In the genomic region with DNA sequence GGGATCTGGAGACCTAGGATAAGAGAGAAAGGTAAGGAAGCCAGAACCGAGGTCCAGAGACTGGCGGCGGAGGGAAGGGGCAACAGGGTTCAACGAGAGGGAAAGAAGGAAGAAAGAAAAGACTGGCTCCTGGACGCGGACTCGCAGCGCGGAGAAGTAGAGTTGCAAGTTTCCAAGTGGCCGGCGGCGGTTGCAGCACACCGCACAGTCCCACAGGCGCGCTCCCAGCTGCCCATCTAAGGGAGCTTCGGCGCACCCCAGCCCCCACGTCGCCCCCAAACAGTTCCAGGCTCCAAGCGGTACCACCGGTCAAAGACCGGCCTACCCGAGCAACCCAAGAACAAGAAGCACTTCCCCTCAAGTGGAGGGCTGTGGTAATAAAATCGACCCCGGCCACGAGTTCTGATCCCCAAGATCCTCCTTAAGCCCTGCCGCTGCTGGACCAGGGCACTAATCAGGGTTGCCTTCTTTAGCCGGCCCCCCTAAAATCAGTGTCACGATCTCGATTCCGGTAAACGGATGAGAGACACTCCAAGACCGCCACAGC, we compare ENCODE assay signal across 8 mouse cellular contexts. TPM values are rescaled to one million over a fixed set of nuclear protein-coding genes. Genes with fewer than 3 reads are reported as not detected.
DNase-seq lines count a peak whose midpoint lies in the region; ATAC-seq and TF ChIP-seq lines count a peak whose summit lies in the region.

No protein-coding gene starts in this region.

- H3K27me3 ChIP-seq in heart, embryonic 15.5 days: peaks cover 61% of the 10 kb centered on the region
- peaks cover 83% of the 10 kb centered on the region for H3K27me3 ChIP-seq in liver, embryonic 13.5 days
- 0 out of 2 replicates have a peak, but pooled peaks cover 15% of the 10 kb centered on the region for H3K27me3 ChIP-seq in stomach, embryonic 15.5 days (replicated peaks)

- intact Hi-C loops in left cerebral cortex, adult 2 months (cut with DNase I): loop anchor here (5.0 kb wide), 2 partner anchors 70 to 140 kb away; no protein-coding TSS in a partner anchor
- intact Hi-C loops in left cerebral cortex, postnatal 25 days (cut with DNase I): loop anchor here (2.0 to 5.0 kb wide), 2 partner anchors 75 to 142 kb away; no protein-coding TSS in a partner anchor

- TF ChIP-seq CTCF in left cerebral cortex, adult 2 months (IDR thresholded peaks at IDR 0.05): no peak

- no peaks in the 10 kb centered on the region for H3K36me3 ChIP-seq in heart, embryonic 15.5 days
- H3K36me3 ChIP-seq in liver, embryonic 13.5 days: no peaks in the 10 kb centered on the region
- H3K36me3 ChIP-seq in stomach, embryonic 15.5 days: no peaks in the 10 kb centered on the region

- peak overlapping the region; percentile 38 for H3K27ac ChIP-seq in left cerebral cortex, adult 2 months
- peak overlapping the region; percentile 75 for H3K27ac ChIP-seq in heart, embryonic 15.5 days
- H3K27ac ChIP-seq in liver, embryonic 13.5 days: no peak overlapping the region
- peak overlapping the region; percentile 90 for H3K27ac ChIP-seq in stomach, embryonic 15.5 days

- under 1% methylated on average over 33 of the region's 33 CpGs for WGBS in heart, embryonic 15.5 days
- under 1% methylated on average over 33 of the region's 33 CpGs for WGBS in liver, embryonic 13.5 days (ENCODE audit: insufficient replicate concordance)
- whole genome bisulfite sequencing in stomach, embryonic 15.5 days: 0% methylated on average over 33 of the region's 33 CpGs

- peaks cover 40% of the 10 kb centered on the region for H3K4me1 ChIP-seq in heart, embryonic 15.5 days (replicated peaks)
- peaks cover 7% of the 10 kb centered on the region; the same call in 1 of the 2 replicates for H3K4me1 ChIP-seq in liver, embryonic 13.5 days (replicated peaks)
- H3K4me1 ChIP-seq in stomach, embryonic 15.5 days: peaks cover 38% of the 10 kb centered on the region

- H3K4me2 ChIP-seq in heart, embryonic 15.5 days: peak overlapping the region; percentile 96
- peak overlapping the region; percentile 68 for H3K4me2 ChIP-seq in liver, embryonic 13.5 days
- H3K4me2 ChIP-seq in stomach, embryonic 15.5 days: peak overlapping the region; percentile 86

- H3K9ac ChIP-seq in heart, embryonic 15.5 days: peak overlapping the region; percentile 56
- no peak overlapping the region for H3K9ac ChIP-seq in liver, embryonic 13.5 days
- H3K9ac ChIP-seq in stomach, embryonic 15.5 days: peak overlapping the region; percentile 46; the same call in 1 of the 2 replicates

- no peaks in the 10 kb centered on the region for H3K9me3 ChIP-seq in heart, embryonic 15.5 days (replicated peaks)
- H3K9me3 ChIP-seq in liver, embryonic 13.5 days (replicated peaks): no peaks in the 10 kb centered on the region
- no peaks in the 10 kb centered on the region for H3K9me3 ChIP-seq in stomach, embryonic 15.5 days

- no peak for DNase-seq in left cerebral cortex, adult 2 months (ENCODE audit: extremely low spot score in 1 of 2, low spot score in 2 of 2)
- no peak for DNase-seq in left cerebral cortex, adult 9 months (ENCODE audit: low spot score in 2 of 2)
- peak; percentile 63 for DNase-seq in embryo, embryonic 10.5 days (ENCODE audit: low spot score)
- no peak for DNase-seq in liver, embryonic 13.5 days
- DNase-seq in right cerebral cortex, adult 2 months (ENCODE audit: low spot score in 2 of 2): no peak
- DNase-seq in left cerebral cortex, postnatal 25 days (ENCODE audit: low spot score in 2 of 2): no peak

- H3K4me3 ChIP-seq in left cerebral cortex, adult 2 months: peak overlapping the region; percentile 53
- peak overlapping the region; percentile 63 for H3K4me3 ChIP-seq in heart, embryonic 15.5 days
- H3K4me3 ChIP-seq in liver, embryonic 13.5 days (replicated peaks): peak overlapping the region; percentile 49
- H3K4me3 ChIP-seq in stomach, embryonic 15.5 days (replicated peaks): peak overlapping the region; percentile 54

- ATAC-seq in heart, embryonic 15.5 days (replicated peaks; ENCODE audit: insufficient number of reproducible peaks, insufficient read depth, low FRiP score, low read depth): no peak
- ATAC-seq in liver, embryonic 13.5 days (ENCODE audit: low read depth): no peak
- ATAC-seq in stomach, embryonic 15.5 days (ENCODE audit: insufficient read depth, low FRiP score, low read depth): 0 out of 2 replicates have a peak, but pooled peaks have one; percentile 1

RNA-seq across cellular contexts. Expression of gene Gli2, which starts 0.7 kb away (rescaled TPM):
- 1 to 10 TPM; 3.4 TPM for total RNA-seq in left cerebral cortex, adult 2 months (2021)
- 3.6 and 3.9 TPM in 2 replicates for polyA plus RNA-seq in heart, embryonic 15.5 days (2015; fragmentation: Nextera tagmentation; extraction: Ambion mirVana)
- 0.22 and 0.75 TPM in 2 replicates for polyA plus RNA-seq in liver, embryonic 13.5 days (2015; fragmentation: Nextera tagmentation; extraction: Ambion mirVana)
- 7.7 and 8.1 TPM in 2 replicates for polyA plus RNA-seq in stomach, embryonic 15.5 days (2015; fragmentation: Nextera tagmentation; extraction: Ambion mirVana)
- 1 to 10 TPM; 2.7 to 3.4 TPM for total RNA-seq in left cerebral cortex, postnatal 25 days (2021)
